Mouse (Mus musculus): ENCODE results near the gene Tmem235. TPM values are rescaled to one million over a fixed set of nuclear protein-coding genes. Genes with fewer than 3 reads are reported as not detected.

Tmem235 gene
- polyA plus RNA-seq, 1 experiment from 2014 or later = not detected

DNA sequence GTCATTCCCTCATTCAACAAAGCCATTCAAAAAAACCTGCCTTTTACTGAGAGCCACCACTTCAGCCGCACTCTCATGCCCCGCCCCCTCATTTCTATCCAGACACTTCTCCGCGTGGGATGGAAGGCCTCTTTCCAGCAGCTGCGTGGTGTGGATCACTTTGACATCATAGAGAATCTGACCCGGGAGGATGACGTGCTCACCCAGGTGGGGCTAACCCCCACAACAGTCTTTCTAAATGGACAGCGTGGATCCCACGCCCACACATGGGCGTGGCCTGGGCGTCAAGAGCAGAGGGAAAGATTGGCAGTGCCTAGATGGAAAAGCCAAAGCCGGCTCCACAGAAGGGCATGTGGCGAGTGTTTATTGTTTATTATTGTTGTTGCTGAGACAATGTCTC lies 24.2 kb upstream of the Tmem235 start:
- Histone ChIP-seq H3K4me1 (0 out of 2 replicates have a peak, but pooled peaks cover 7% of the 10 kb centered on the region), H3K4me2 (replicated peaks) (peak overlapping the region; percentile 36), H3K27me3 (replicated peaks) (no peaks in the 10 kb centered on the region), H3K9me3 (no peaks in the 10 kb centered on the region), H3K36me3 (no peaks in the 10 kb centered on the region), H3K4me3 (no peak overlapping the region), H3K27ac (no peak overlapping the region), H3K9ac (no peak overlapping the region)
- 26% methylated on average over 13 of the region's 13 CpGs for WGBS
- no peak for ATAC-seq (ENCODE audit: low FRiP score, low read depth)

DNA sequence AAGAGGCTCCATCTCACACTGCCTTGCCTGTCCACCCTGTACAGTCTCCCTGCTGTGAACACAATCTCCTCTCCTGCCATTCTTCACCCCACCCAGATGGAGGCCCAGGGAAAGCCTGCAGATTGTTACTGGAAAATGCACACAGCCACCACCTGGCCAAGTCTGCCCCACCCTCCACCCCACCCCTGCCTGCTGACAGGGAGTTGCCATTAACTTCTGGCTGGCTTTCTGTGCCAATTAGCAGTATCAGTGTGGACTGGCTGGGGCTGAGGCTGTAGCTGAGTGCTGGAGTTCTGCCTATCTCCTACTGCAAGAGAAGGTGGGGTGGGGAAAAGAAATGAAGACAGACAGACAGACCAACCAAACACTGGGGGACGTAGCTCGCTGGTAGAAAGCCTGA lies 22.0 kb upstream of the Tmem235 start:
- Histone ChIP-seq H3K4me1 (no peaks in the 10 kb centered on the region), H3K9ac (no peak overlapping the region), H3K27ac (no peak overlapping the region), H3K4me3 (no peak overlapping the region), H3K4me2 (replicated peaks) (no peak overlapping the region), H3K27me3 (replicated peaks) (no peaks in the 10 kb centered on the region), H3K9me3 (no peaks in the 10 kb centered on the region), H3K36me3 (no peaks in the 10 kb centered on the region)
- WGBS = 78% methylated on average over 2 of the region's 2 CpGs
- ATAC-seq (ENCODE audit: low FRiP score, low read depth) = no peak

DNA sequence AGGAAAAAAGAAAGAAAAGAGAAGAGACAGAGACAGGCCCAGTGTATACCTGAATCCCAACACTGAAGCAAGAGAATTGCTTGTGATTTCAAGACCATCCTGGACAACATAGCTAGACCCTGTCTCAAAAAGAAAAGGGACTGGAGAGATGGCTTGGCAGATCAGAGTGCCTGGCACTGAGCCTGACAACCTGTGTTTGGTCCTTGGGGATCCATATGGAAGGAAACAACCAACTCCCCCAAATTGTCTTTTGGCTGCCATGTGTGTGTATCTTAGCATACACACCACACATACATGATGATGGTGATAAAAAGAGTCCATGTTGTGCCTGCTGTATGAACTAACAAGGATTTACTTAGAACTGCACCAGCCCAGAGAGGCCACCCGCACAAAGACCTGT lies 21.5 kb upstream of the Tmem235 start:
- H3K4me1 ChIP-seq = no peaks in the 10 kb centered on the region
- H3K9ac ChIP-seq = no peak overlapping the region
- 93% methylated on average over 1 of the region's 1 CpGs for WGBS

DNA sequence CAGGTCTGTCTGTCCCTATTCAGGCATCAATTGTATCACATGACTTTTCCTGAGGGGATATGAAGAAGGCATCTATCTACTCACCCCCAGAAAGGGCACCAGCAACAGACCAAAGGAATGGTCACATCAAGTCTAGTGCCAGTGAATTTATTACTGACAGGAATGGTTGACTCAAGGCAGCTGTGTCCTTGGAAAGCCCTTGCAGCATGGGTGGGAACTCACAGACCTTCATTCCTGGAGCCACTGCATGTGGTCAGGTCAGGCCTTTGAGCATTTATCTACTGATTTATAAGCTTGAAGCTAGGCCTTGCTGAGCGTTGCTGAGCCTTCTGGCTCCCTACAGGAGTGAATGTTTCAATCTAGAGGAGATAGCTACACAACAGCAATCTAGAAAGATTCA lies 19.6 kb upstream of the Tmem235 start:
- Histone ChIP-seq H3K4me1 (no peaks in the 10 kb centered on the region), H3K4me2 (replicated peaks) (no peak overlapping the region), H3K9ac (no peak overlapping the region), H3K27me3 (replicated peaks) (no peaks in the 10 kb centered on the region), H3K27ac (no peak overlapping the region), H3K9me3 (no peaks in the 10 kb centered on the region), H3K4me3 (no peak overlapping the region), H3K36me3 (no peaks in the 10 kb centered on the region)
- ATAC-seq (ENCODE audit: low FRiP score, low read depth) = no peak
- WGBS = 44% methylated on average over 1 of the region's 1 CpGs

More for the DNA sequence above, 21.5 kb upstream of the Tmem235 start:
- ATAC-seq (ENCODE audit: low FRiP score, low read depth) = no peak
- H3K36me3 ChIP-seq = no peaks in the 10 kb centered on the region
- no peaks in the 10 kb centered on the region for H3K27me3 ChIP-seq (replicated peaks)
- H3K4me3 ChIP-seq = no peak overlapping the region
- no peak overlapping the region for H3K4me2 ChIP-seq (replicated peaks)
- H3K9me3 ChIP-seq = no peaks in the 10 kb centered on the region
- H3K27ac ChIP-seq = no peak overlapping the region

DNA sequence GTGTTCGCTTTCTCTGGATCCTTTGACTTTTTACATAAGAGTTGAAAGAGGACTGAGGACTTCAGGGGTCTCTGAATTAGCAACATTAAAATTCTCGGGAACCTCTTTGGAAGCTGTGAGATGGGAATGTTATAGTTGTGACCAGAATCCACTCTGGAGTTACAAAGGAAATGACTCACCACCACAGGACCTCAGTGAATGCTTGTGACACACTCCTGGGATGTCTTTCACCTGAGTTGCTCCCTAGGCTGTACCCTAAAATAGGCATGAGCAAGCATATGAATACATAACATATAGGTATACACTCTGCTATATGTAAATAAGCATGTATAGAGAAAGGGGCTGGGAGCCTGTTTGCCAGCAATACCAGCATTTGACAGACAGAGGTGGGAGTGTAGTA lies 17.1 kb upstream of the Tmem235 start:
- no peak overlapping the region for H3K4me2 ChIP-seq (replicated peaks)
- H3K4me3 ChIP-seq = no peak overlapping the region
- no peaks in the 10 kb centered on the region for H3K9me3 ChIP-seq
- no peak overlapping the region for H3K9ac ChIP-seq
- H3K27ac ChIP-seq = no peak overlapping the region
- no peak for ATAC-seq (ENCODE audit: low FRiP score, low read depth)
- peaks cover 10% of the 10 kb centered on the region for H3K4me1 ChIP-seq
- WGBS = 87% methylated on average over 2 of the region's 2 CpGs
- no peaks in the 10 kb centered on the region for H3K36me3 ChIP-seq
- no peaks in the 10 kb centered on the region for H3K27me3 ChIP-seq (replicated peaks)

DNA sequence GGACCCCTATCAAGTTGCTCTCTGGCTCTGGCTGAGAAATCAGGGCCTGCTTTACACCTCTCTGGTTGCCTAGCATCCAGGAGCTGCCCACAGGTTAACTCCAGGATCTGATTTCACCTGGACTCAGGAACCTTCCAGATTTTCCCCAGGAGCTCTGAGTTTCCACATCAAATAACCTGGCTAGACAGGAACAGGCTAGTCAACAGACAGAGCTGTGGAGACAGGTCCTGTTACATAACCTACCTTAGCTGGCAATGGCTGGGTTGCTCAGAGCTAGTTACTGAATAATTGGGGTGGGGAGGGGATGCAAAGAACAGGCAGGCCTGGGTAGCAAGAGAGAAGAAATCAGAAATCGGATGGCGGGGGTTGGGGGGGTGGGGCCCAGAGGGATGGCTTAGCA lies 15.6 kb upstream of the Tmem235 start:
- H3K27me3 ChIP-seq (replicated peaks) = no peaks in the 10 kb centered on the region
- no peak overlapping the region for H3K27ac ChIP-seq
- peaks cover 19% of the 10 kb centered on the region for H3K4me1 ChIP-seq
- 77% methylated on average over 2 of the region's 2 CpGs for WGBS
- no peak overlapping the region for H3K4me2 ChIP-seq (replicated peaks)
- no peaks in the 10 kb centered on the region for H3K36me3 ChIP-seq
- no peak for ATAC-seq (ENCODE audit: low FRiP score, low read depth)
- no peak overlapping the region for H3K9ac ChIP-seq
- H3K9me3 ChIP-seq = no peaks in the 10 kb centered on the region
- no peak overlapping the region for H3K4me3 ChIP-seq

DNA sequence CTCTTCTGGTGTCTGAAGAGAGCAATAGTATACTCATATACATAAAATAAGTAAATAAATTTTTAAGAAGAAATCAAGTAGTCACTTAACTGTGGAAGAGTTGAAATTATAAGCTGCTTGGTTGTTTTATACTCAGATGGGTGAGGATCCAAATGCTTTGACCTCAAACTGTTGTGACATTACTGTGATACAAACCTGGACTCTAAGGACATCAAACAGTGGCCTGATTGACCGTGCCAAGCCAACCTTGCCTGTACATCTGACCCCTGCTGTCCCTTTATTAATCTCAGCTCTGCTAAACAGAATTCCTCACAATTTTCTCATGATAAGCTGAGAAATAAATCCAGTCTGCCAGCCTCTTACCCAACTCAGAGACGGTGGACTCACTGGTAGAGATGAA lies 14.9 kb upstream of the Tmem235 start:
- no peak for ATAC-seq (ENCODE audit: low FRiP score, low read depth)
- no peak overlapping the region for H3K9ac ChIP-seq
- no peak overlapping the region for H3K4me3 ChIP-seq
- H3K27me3 ChIP-seq (replicated peaks) = no peaks in the 10 kb centered on the region
- no peak overlapping the region for H3K27ac ChIP-seq
- WGBS = 90% methylated on average over 2 of the region's 2 CpGs
- no peak overlapping the region for H3K4me2 ChIP-seq (replicated peaks)
- H3K9me3 ChIP-seq = no peaks in the 10 kb centered on the region
- H3K36me3 ChIP-seq = no peaks in the 10 kb centered on the region
- H3K4me1 ChIP-seq = peaks cover 25% of the 10 kb centered on the region

DNA sequence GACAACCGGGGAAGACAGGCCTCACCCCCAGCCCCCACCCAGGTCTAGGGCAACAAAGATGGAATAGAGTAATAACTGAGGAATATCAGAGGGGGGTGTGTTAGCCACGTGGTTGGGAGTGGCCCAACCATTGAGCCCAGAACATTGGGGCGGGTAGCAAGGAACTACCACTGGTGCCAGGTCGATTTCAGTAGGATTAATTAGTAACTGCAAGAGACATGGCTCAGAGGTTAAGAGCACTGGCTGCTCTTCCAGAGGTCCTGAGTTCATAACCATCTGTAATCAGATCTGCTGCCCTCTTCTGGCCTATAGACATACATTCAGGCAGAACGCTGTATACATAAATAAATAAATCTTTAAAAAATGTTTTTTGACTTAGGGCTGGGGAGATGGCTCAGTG lies 13.9 kb upstream of the Tmem235 start:
- 62% methylated on average over 5 of the region's 5 CpGs for WGBS
- Histone ChIP-seq H3K4me2 (replicated peaks) (no peak overlapping the region), H3K9ac (no peak overlapping the region)

DNA sequence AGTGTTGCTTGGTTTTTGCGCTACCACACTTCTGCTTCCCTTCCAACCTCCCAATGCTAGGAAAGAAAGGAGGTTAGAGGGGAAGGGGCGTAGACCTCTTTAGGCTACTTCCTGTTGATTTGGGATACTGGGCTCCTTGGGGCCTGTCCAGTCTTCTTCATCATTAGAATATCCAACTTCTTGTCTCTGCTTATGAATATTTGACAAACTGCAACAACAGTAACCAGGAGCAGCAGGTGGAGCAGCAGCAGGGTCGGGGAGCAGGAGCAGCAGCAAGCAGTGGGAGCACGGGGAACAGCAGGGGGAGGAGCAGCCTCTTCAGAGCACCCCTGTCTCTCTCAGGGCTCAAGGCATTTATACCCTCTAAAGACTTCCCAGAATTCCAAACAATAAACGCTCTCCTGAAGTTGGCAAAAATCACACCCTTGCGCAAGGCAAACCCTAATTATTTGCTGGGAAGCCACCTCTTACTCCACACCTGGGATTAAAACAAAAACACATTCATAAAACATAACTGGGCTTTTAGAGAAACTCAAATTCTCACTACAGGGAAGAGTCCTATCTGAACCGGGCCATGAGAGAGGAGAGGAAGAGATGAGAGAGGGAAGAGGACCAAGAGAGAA lies 12.8 kb upstream of the Tmem235 start:
- Histone ChIP-seq H3K36me3 (peaks cover 5% of the 10 kb centered on the region), H3K4me1 (peaks cover 25% of the 10 kb centered on the region), H3K27ac (no peak overlapping the region), H3K4me2 (replicated peaks) (peak overlapping the region; percentile 91), H3K9ac (no peak overlapping the region), H3K4me3 (no peak overlapping the region; the same call in 1 of the 2 replicates), H3K9me3 (no peaks in the 10 kb centered on the region), H3K27me3 (replicated peaks) (no peaks in the 10 kb centered on the region)
- 82% methylated on average over 7 of the region's 7 CpGs for WGBS
- no peak for ATAC-seq (ENCODE audit: low FRiP score, low read depth)

More for the DNA sequence above, 13.9 kb upstream of the Tmem235 start:
- Histone ChIP-seq H3K27me3 (replicated peaks) (no peaks in the 10 kb centered on the region), H3K36me3 (no peaks in the 10 kb centered on the region), H3K4me1 (peaks cover 25% of the 10 kb centered on the region), H3K9me3 (no peaks in the 10 kb centered on the region), H3K4me3 (no peak overlapping the region), H3K27ac (no peak overlapping the region)
- ATAC-seq (ENCODE audit: low FRiP score, low read depth) = no peak

DNA sequence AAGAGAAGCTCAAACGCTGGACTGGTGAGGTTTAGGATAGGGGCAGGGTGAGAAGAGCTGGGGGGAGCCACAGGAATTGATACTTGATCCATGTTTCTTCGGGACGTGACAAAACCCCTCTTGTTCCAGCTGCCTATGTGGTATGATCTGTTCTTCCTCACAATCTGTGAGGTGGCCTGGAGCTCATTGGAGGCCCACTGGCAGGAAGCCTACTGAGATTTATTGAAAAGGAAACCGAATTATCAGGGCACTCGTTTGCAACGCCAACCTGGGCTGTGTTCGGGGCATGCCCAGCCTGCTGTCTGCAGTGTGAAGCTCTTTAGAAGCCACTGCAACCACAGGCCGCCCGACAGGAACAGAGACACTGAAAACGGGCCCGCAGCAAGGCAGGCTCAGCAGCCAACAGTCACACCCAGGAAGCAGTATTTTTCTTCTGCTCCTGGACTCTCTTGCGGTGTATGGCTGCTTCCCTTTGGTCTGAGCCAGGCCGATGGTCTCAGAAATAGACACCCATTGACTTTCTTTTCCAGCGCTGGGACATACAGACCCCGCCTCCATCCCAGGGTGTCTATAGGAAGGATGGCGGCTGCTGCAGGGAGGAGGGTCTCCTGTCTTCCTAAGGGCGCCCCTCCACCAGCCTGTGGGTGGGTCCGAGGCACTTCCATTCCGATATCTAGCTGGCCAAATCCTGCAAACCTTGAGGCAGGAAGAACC lies 12.1 kb upstream of the Tmem235 start:
- Histone ChIP-seq H3K36me3 (peaks cover 11% of the 10 kb centered on the region), H3K9me3 (no peaks in the 10 kb centered on the region), H3K4me2 (replicated peaks) (peak overlapping the region; percentile 91), H3K4me3 (peak overlapping the region; percentile 61), H3K4me1 (peaks cover 25% of the 10 kb centered on the region), H3K9ac (peak overlapping the region; percentile 77), H3K27ac (peak overlapping the region; percentile 91), H3K27me3 (replicated peaks) (no peaks in the 10 kb centered on the region)
- WGBS = 12% methylated on average over 19 of the region's 19 CpGs
- ATAC-seq (ENCODE audit: low FRiP score, low read depth) = peak; percentile 88

DNA sequence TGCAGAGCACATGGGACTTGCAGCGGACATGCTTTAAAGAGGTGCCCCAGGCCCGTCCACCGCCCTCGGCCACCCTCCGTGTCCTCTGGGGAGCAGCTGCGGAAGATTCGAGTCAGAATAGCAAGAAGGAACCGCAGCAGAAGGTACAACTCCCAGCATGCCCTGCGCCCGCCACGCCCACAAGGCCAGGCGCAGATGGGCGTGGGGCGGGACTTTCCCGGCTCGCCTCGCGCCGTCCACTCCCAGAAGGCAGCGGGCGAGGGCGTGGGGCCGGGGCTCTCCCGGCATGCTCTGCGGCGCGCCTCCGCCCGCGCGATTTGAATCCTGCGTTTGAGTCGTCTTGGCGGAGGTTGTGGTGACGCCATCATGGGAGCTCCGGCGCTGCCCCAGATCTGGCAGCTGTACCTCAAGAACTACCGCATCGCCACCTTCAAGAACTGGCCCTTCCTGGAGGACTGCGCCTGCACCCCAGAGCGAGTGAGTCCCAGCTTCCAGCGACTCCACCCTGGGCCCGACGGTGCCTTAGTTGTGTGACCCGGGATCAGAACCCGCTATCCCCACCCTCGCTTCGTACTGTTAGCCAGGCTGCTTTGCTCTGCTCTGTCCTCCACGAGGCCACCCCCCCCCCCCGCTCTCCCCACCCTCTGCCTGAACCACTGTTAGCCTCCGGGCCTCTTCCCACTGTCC lies 11.4 kb upstream of the Tmem235 start, which contains the start of gene Birc5:
Gene Birc5, plus strand, starts transcription at position 267 of the 687 bp plus-strand sequence.
- Histone ChIP-seq H3K4me1 (peaks cover 25% of the 10 kb centered on the region), H3K4me3 (peak within 1 kb of the TSS; percentile 61), H3K36me3 (peaks cover 18% of the 10 kb centered on the region), H3K27ac (peak within 1 kb of the TSS; percentile 91), H3K27me3 (replicated peaks) (no peaks in the 10 kb centered on the region), H3K4me2 (replicated peaks) (peak within 1 kb of the TSS; percentile 91), H3K9ac (peak within 1 kb of the TSS; percentile 77), H3K9me3 (no peaks in the 10 kb centered on the region)
- WGBS = 0% methylated on average over 51 of the region's 51 CpGs
- ATAC-seq (ENCODE audit: low FRiP score, low read depth) = peak; percentile 93

DNA sequence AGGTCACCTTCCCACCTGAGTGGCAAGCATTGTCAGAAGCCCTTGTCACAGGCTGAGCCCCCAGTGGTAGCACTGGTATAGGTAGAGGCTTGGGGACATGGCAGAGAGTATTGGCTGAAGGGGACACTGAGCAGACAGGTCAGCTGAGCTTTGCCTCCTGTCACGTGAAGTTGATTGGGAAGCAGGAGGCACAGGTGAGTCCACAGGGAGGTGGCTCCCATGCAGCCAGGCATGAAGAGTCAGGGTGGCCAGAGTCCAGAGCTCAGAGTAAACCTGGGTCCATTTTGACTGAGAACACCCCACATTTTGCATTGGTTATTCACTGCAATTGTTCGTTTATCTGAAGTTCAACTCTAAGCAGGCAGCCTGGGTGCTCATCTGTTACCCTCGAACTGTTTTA lies 7.7 kb upstream of the Tmem235 start:
- H3K36me3 ChIP-seq = peaks cover 49% of the 10 kb centered on the region
- ATAC-seq (ENCODE audit: low FRiP score, low read depth) = no peak
- peaks cover 21% of the 10 kb centered on the region for H3K4me1 ChIP-seq
- no peak overlapping the region for H3K4me3 ChIP-seq
- H3K27me3 ChIP-seq (replicated peaks) = no peaks in the 10 kb centered on the region
- H3K27ac ChIP-seq = no peak overlapping the region
- H3K9me3 ChIP-seq = no peaks in the 10 kb centered on the region
- 93% methylated on average over 3 of the region's 3 CpGs for WGBS
- H3K9ac ChIP-seq = no peak overlapping the region
- H3K4me2 ChIP-seq (replicated peaks) = no peak overlapping the region

Measured in neural tube, embryonic 12.5 days (tissue).